12 mouse cellular contexts compared by ENCODE assay signal in genomic region chr14:113182345-113182997, GRCm38 (mm10).
DNase-seq lines count a peak whose midpoint lies in the region; ATAC-seq and TF ChIP-seq lines count a peak whose summit lies in the region.
"Had no signal": no experiment of that assay in that cellular context is flagged by ENCODE, and none has a peak within 500 bp of the region (broad histone marks: within the 10 kb centered on the region; RNA-seq: fewer than 3 reads in every experiment).

No protein-coding gene starts in this region.

- H3K27me3 ChIP-seq in forebrain, embryonic 11.5 days (ENCODE audit: control insufficient read depth, insufficient read depth, low read length): no peaks in the 10 kb centered on the region
- H3K27me3 ChIP-seq in hindbrain, postnatal 0 days (ENCODE audit: insufficient read depth, low read length): no peaks in the 10 kb centered on the region
- no peaks in the 10 kb centered on the region for H3K27me3 ChIP-seq in neural tube, embryonic 14.5 days (ENCODE audit: control insufficient read depth, insufficient read depth, low read length)
- H3K27me3 ChIP-seq: liver, embryonic 15.5 days; megakaryocyte, embryonic 14.5 days had no signal

- no peaks in the 10 kb centered on the region for H3K9me3 ChIP-seq in forebrain, embryonic 11.5 days (ENCODE audit: control insufficient read depth, low read length)
- no peaks in the 10 kb centered on the region for H3K9me3 ChIP-seq in hindbrain, postnatal 0 days (ENCODE audit: low read length)
- H3K9me3 ChIP-seq in neural tube, embryonic 14.5 days (ENCODE audit: control insufficient read depth, low read length): no peaks in the 10 kb centered on the region
- H3K9me3 ChIP-seq: liver, embryonic 15.5 days; megakaryocyte, embryonic 14.5 days had no signal

- no peaks in the 10 kb centered on the region for H3K4me1 ChIP-seq in forebrain, embryonic 11.5 days (replicated peaks; ENCODE audit: control insufficient read depth, insufficient read depth, low read length)
- no peaks in the 10 kb centered on the region for H3K4me1 ChIP-seq in hindbrain, postnatal 0 days (ENCODE audit: insufficient read depth, low read length)
- H3K4me1 ChIP-seq in neural tube, embryonic 14.5 days (ENCODE audit: control insufficient read depth, insufficient read depth, low read length): peaks cover 4% of the 10 kb centered on the region; the same call in 1 of the 2 replicates
- H3K4me1 ChIP-seq: liver, embryonic 15.5 days; megakaryocyte, embryonic 14.5 days had no signal

- DNase-seq in embryo, embryonic 10.5 days (ENCODE audit: low spot score): peak; percentile 58
- peak; percentile 54 for DNase-seq in forebrain, embryonic 11.5 days (ENCODE audit: low spot score)
- peak; percentile 16 for DNase-seq in hindbrain, postnatal 0 days (ENCODE audit: low spot score)
- no peak for DNase-seq in kidney, adult 8-10 months
- DNase-seq in left cerebral cortex, postnatal 25 days (ENCODE audit: low spot score in 2 of 2): no peak
- no peak for DNase-seq in heart, adult 9 months (ENCODE audit: low spot score in 2 of 2)
- DNase-seq: adrenal gland, adult 2 months; heart, adult 11 months; kidney, postnatal 36 days had no signal

- no peak overlapping the region for H3K4me3 ChIP-seq in forebrain, embryonic 11.5 days (ENCODE audit: low read depth, low read length)
- no peak overlapping the region; the same call in 1 of the 2 replicates for H3K4me3 ChIP-seq in hindbrain, postnatal 0 days (ENCODE audit: low read length)
- H3K4me3 ChIP-seq in neural tube, embryonic 14.5 days (ENCODE audit: low read depth, low read length): no peak overlapping the region
- H3K4me3 ChIP-seq: liver, embryonic 15.5 days; megakaryocyte, embryonic 14.5 days had no signal

- WGBS in forebrain, embryonic 11.5 days: 6% methylated on average over 16 of the region's 16 CpGs
- 8% methylated on average over 16 of the region's 16 CpGs for WGBS in hindbrain, postnatal 0 days
- WGBS in neural tube, embryonic 14.5 days: 10% methylated on average over 16 of the region's 16 CpGs

- H3K9ac ChIP-seq in forebrain, embryonic 11.5 days (ENCODE audit: low read length): no peak overlapping the region
- no peak overlapping the region for H3K9ac ChIP-seq in hindbrain, postnatal 0 days (replicated peaks; ENCODE audit: low read length)
- H3K9ac ChIP-seq in neural tube, embryonic 14.5 days (replicated peaks; ENCODE audit: low read depth, low read length): no peak overlapping the region
- H3K9ac ChIP-seq: liver, embryonic 15.5 days had no signal

- TF ChIP-seq CTCF in hindbrain, postnatal 0 days (IDR thresholded peaks at IDR 0.05; ENCODE audit: low read depth): no peak

- no peak overlapping the region for H3K27ac ChIP-seq in forebrain, embryonic 11.5 days (ENCODE audit: low read depth, low read length)
- no peak overlapping the region for H3K27ac ChIP-seq in hindbrain, postnatal 0 days
- no peak overlapping the region for H3K27ac ChIP-seq in neural tube, embryonic 14.5 days (ENCODE audit: low read depth, low read length)
- H3K27ac ChIP-seq: liver, embryonic 15.5 days had no signal

- no peaks in the 10 kb centered on the region for H3K36me3 ChIP-seq in forebrain, embryonic 11.5 days (ENCODE audit: control insufficient read depth, insufficient read depth, low read length)
- no peaks in the 10 kb centered on the region for H3K36me3 ChIP-seq in hindbrain, postnatal 0 days (ENCODE audit: insufficient read depth, low read length)
- H3K36me3 ChIP-seq in neural tube, embryonic 14.5 days (ENCODE audit: control insufficient read depth, insufficient read depth, low read length): no peaks in the 10 kb centered on the region
- H3K36me3 ChIP-seq: liver, embryonic 15.5 days had no signal

- peak; percentile 71 for ATAC-seq in forebrain, embryonic 11.5 days (replicated peaks; ENCODE audit: low FRiP score)
- ATAC-seq in hindbrain, postnatal 0 days: no peak
- peak; percentile 63 for ATAC-seq in neural tube, embryonic 14.5 days (ENCODE audit: low read depth)

- intact Hi-C loops in left cerebral cortex, postnatal 25 days (cut with DNase I): no loop called here

- H3K4me2 ChIP-seq in forebrain, embryonic 11.5 days (ENCODE audit: low read depth, low read length, severe bottlenecking): peak overlapping the region; percentile 35
- H3K4me2 ChIP-seq in hindbrain, postnatal 0 days (ENCODE audit: low read depth, low read length): peak overlapping the region; percentile 45
- H3K4me2 ChIP-seq in neural tube, embryonic 14.5 days (ENCODE audit: low read depth, low read length): peak overlapping the region; percentile 36; the same call in 1 of the 2 replicates
- H3K4me2 ChIP-seq: liver, embryonic 15.5 days had no signal

Comparison
In these comparisons a context has a peak if more than half of its experiments do, and no peak if none do; other contexts are left out.
1. DNase-seq: peak in embryo, embryonic 10.5 days (single experiment), forebrain, embryonic 11.5 days (single experiment) and hindbrain, postnatal 0 days (single experiment); none in kidney, adult 8-10 months (0 of 2), left cerebral cortex, postnatal 25 days (0 of 2) and heart, adult 9 months (0 of 2).
2. Peak in every context shown above with its lines, with median percentiles within 50 percentile points of each other: H3K4me2 ChIP-seq.